Mouse (Mus musculus) CH12.LX (cell line): ENCODE measurements around the gene Rasl11b.

Experiments used
- E2F4 ChIP-seq: IDR thresholded peaks from 2 replicates; pipeline ENCODE4 v1.6.1; 2011; ENCODE audit warnings: low read depth, low read length, improper control_type of control experiment; ENCODE audit not compliant: insufficient replicate concordance
- EP300 ChIP-seq: IDR thresholded peaks from 2 replicates; pipeline ENCODE4 v1.6.1; 2011; ENCODE audit warnings: low read length, improper control_type of control experiment

DNA sequence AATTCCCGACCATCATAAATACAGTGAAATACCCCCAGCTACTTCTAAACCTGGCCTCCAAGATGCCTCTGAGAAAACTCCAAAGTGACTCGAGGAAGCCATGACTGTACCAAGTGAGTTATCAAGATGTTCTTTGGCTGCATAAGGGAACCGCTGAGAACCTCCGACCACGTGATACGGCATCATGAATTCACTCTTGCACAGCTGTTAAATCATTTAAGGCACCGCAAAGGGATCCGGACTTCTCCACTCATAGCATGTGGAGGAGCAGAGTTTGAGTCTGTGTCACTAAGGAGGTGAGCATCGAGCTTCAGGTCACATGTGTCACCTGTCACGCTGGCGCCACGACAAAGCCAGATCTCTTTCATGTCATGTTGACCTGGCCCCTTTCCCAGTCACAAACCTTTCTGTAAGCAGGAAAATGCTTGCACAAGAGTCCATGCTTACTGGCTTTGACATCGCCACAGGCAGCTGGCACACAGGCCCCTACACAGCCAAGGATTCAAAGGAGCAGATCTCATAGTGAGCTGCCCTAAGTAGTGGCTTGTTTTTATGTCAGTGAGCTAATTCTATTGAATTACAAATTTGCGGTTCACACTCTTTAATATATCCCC is 49.4 kb downstream of the Rasl11b start:
- TF ChIP-seq E2F4 (no peak), EP300 (no peak)
